Mouse (Mus musculus): ENCODE data around the gene Mylk. TPM values are rescaled to one million over a fixed set of nuclear protein-coding genes. Genes with fewer than 3 reads are reported as not detected.

Gene Mylk
- total and polyA plus RNA-seq, 3 experiments, result 0.04 to 0.10 TPM; not detected in 1

GRCm38 (mm10) chr16:34766193-34766592 is 21.2 kb downstream of the Mylk start:
- DNase-seq (ENCODE audit: extremely low read depth), result no peak
- H3K9ac ChIP-seq (ENCODE audit: insufficient read depth, low read depth), result no peak overlapping the region
- H3K79me2 ChIP-seq (replicated peaks; ENCODE audit: control insufficient read depth, extremely low read depth, insufficient read depth, poor library complexity, severe bottlenecking), result no peaks in the 10 kb centered on the region
- H3K4me1 ChIP-seq (ENCODE audit: control insufficient read depth in 1 of 2, insufficient read depth in 2 of 2), result 0 out of 4 replicates have a peak, but pooled peaks cover 0 to 3% of the 10 kb centered on the region in 2 experiments
- H3K27ac ChIP-seq (ENCODE audit: insufficient read depth, low read depth), result no peak overlapping the region
- no peaks in the 10 kb centered on the region for H3K36me3 ChIP-seq (replicated peaks in 1 of 2; ENCODE audit: control insufficient read depth in 1 of 2, insufficient read depth in 1 of 2, low read length in 1 of 2)
- H3K9me3 ChIP-seq (replicated peaks; ENCODE audit: low read length), result peaks cover 8% of the 10 kb centered on the region
- H3K27me3 ChIP-seq (replicated peaks), result peaks cover 23% of the 10 kb centered on the region
- no peak for TF ChIP-seq RCOR1 (conservative IDR thresholded peaks at IDR 0.05; ENCODE audit: low read depth, low read length)
- TF ChIP-seq BHLHE40 (IDR thresholded peaks at IDR 0.05; ENCODE audit: low read depth, low read length), result no peak
- TF ChIP-seq ZNF384 (IDR thresholded peaks at IDR 0.05; ENCODE audit: low read depth, low read length), result no peak
- no peak for TF ChIP-seq MAZ (IDR thresholded peaks at IDR 0.05; ENCODE audit: low read depth, low read length)
- H3K4me2 ChIP-seq (ENCODE audit: insufficient read depth, low read depth, poor library complexity, severe bottlenecking), result no peak overlapping the region
- H3K4me3 ChIP-seq (replicated peaks in 1 of 3; ENCODE audit: low read depth in 2 of 3, low read length in 2 of 3, poor library complexity in 1 of 3), result no peak overlapping the region
- in situ Hi-C loops (cut with MboI; ENCODE audit: low pct_ligation_motif_present, low pct_unique_long_range_greater_than_20kb, low sequenced_read_pairs) (no loop called here), dilution Hi-C loops (cut with MboI; ENCODE audit: extremely low pct_ligation_motif_present, extremely low pct_unique_long_range_greater_than_20kb, low sequenced_read_pairs) (no loop called here)

DNA sequence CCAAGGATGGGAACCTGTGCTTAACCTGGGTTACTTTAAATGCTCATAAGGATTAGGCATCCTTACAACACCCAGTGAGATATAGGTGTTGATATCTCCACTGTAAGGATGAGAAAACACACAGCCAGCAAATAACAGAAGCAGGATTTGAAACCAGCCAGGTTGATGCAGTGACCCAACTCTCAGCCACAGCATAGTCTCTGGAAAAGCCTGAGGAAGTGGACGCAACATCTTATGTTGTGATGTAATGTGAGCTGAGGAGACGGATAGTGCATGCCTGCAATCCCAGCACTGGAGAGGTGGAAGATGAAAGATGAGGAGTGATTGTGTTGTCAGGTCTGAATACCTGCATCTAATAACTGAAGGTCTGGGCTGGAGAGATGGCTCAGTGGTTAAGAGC is 22.4 kb downstream of the Mylk start:
- in situ Hi-C loops (cut with MboI; ENCODE audit: low pct_ligation_motif_present, low pct_unique_long_range_greater_than_20kb, low sequenced_read_pairs) (no loop called here), dilution Hi-C loops (cut with MboI; ENCODE audit: extremely low pct_ligation_motif_present, extremely low pct_unique_long_range_greater_than_20kb, low sequenced_read_pairs) (no loop called here)
- TF ChIP-seq E2F4 (IDR thresholded peaks at IDR 0.05; ENCODE audit: insufficient replicate concordance, low read depth, low read length) (no peak), ZNF384 (IDR thresholded peaks at IDR 0.05; ENCODE audit: low read depth, low read length) (no peak), RAD21 (IDR thresholded peaks at IDR 0.05; ENCODE audit: low read depth, low read length) (no peak), CHD1 (IDR thresholded peaks at IDR 0.05; ENCODE audit: low read depth, low read length) (no peak)

DNA sequence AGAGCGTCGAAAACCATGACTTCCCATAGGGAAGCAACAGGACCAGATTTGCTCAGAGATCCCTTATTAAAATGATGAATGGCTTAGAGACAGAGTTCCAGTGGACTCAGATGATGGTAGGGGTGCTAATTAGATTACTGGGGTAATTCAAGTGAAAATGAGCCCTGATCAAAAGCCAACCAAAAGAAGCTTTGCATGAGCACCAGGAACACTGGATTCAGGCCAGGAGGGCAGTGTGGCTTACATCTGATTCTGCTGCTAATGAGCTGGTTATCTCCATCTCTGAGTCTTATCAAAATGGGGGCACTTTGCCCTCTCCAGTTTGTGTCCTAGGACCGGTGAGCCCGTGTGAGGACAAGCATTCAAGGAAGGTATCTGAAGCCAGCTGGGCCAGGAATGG is 23.4 kb downstream of the Mylk start:
- no peak overlapping the region for H3K4me3 ChIP-seq (replicated peaks in 1 of 3; ENCODE audit: low read depth in 2 of 3, low read length in 2 of 3, poor library complexity in 1 of 3)
- dilution Hi-C loops (cut with MboI; ENCODE audit: extremely low pct_ligation_motif_present, extremely low pct_unique_long_range_greater_than_20kb, low sequenced_read_pairs), result no loop called here
- in situ Hi-C loops (cut with MboI; ENCODE audit: low pct_ligation_motif_present, low pct_unique_long_range_greater_than_20kb, low sequenced_read_pairs), result no loop called here

More for the DNA sequence above, 22.4 kb downstream of the Mylk start:
- Histone ChIP-seq H3K4me3 (replicated peaks in 1 of 3; ENCODE audit: low read depth in 2 of 3, low read length in 2 of 3, poor library complexity in 1 of 3) (no peak overlapping the region), H3K27me3 (replicated peaks) (peaks cover 24% of the 10 kb centered on the region), H3K27ac (ENCODE audit: insufficient read depth, low read depth) (no peak overlapping the region), H3K36me3 (replicated peaks in 1 of 2; ENCODE audit: control insufficient read depth in 1 of 2, insufficient read depth in 1 of 2, low read length in 1 of 2) (no peaks in the 10 kb centered on the region), H3K9ac (ENCODE audit: insufficient read depth, low read depth) (no peak overlapping the region), H3K9me3 (replicated peaks; ENCODE audit: low read length) (peaks cover 10% of the 10 kb centered on the region), H3K79me2 (replicated peaks; ENCODE audit: control insufficient read depth, extremely low read depth, insufficient read depth, poor library complexity, severe bottlenecking) (no peaks in the 10 kb centered on the region), H3K4me2 (ENCODE audit: insufficient read depth, low read depth, poor library complexity, severe bottlenecking) (no peak overlapping the region), H3K4me1 (ENCODE audit: control insufficient read depth in 1 of 2, insufficient read depth in 2 of 2) (0 out of 4 replicates have a peak, but pooled peaks cover 0 to 3% of the 10 kb centered on the region in 2 experiments)
- no peak for DNase-seq (ENCODE audit: extremely low read depth)

More for the DNA sequence above, 23.4 kb downstream of the Mylk start:
- Histone ChIP-seq H3K9ac (ENCODE audit: insufficient read depth, low read depth) (no peak overlapping the region), H3K79me2 (replicated peaks; ENCODE audit: control insufficient read depth, extremely low read depth, insufficient read depth, poor library complexity, severe bottlenecking) (no peaks in the 10 kb centered on the region), H3K27me3 (replicated peaks) (peaks cover 26% of the 10 kb centered on the region), H3K27ac (ENCODE audit: insufficient read depth, low read depth) (no peak overlapping the region), H3K36me3 (replicated peaks in 1 of 2; ENCODE audit: control insufficient read depth in 1 of 2, insufficient read depth in 1 of 2, low read length in 1 of 2) (no peaks in the 10 kb centered on the region), H3K4me1 (ENCODE audit: control insufficient read depth in 1 of 2, insufficient read depth in 2 of 2) (0 out of 4 replicates have a peak, but pooled peaks cover 0 to 3% of the 10 kb centered on the region in 2 experiments), H3K9me3 (replicated peaks; ENCODE audit: low read length) (peaks cover 10% of the 10 kb centered on the region), H3K4me2 (ENCODE audit: insufficient read depth, low read depth, poor library complexity, severe bottlenecking) (no peak overlapping the region)
- TF ChIP-seq GABPA (IDR thresholded peaks at IDR 0.05; ENCODE audit: insufficient replicate concordance, low read depth, low read length) (no peak), USF2 (conservative IDR thresholded peaks at IDR 0.05; ENCODE audit: low read depth, low read length) (no peak), SMC3 (IDR thresholded peaks at IDR 0.05; ENCODE audit: low read depth, low read length) (no peak), E2F4 (IDR thresholded peaks at IDR 0.05; ENCODE audit: insufficient replicate concordance, low read depth, low read length) (no peak), USF1 (IDR thresholded peaks at IDR 0.05; ENCODE audit: low read depth, low read length) (no peak), POLR2AphosphoS2 (IDR thresholded peaks at IDR 0.05; ENCODE audit: low read depth, low read length) (no peak), NRF1 (IDR thresholded peaks at IDR 0.05; ENCODE audit: low read depth, low read length) (no peak), TBP (conservative IDR thresholded peaks at IDR 0.05; ENCODE audit: low read depth, low read length) (no peak), KAT2A (IDR thresholded peaks at IDR 0.05; ENCODE audit: insufficient replicate concordance, low read length) (no peak), ELF1 (IDR thresholded peaks at IDR 0.05; ENCODE audit: low read depth, low read length) (no peak), RCOR1 (conservative IDR thresholded peaks at IDR 0.05; ENCODE audit: low read depth, low read length) (no peak), EP300 (IDR thresholded peaks at IDR 0.05; ENCODE audit: low read length) (no peak), ZMIZ1 (IDR thresholded peaks at IDR 0.05; ENCODE audit: low read depth, low read length) (no peak), NELFE (IDR thresholded peaks at IDR 0.05; ENCODE audit: low read depth, low read length) (no peak), CTCF (conservative IDR thresholded peaks at IDR 0.05 in 1 of 2, IDR thresholded peaks at IDR 0.05 in 1 of 2; ENCODE audit: low read depth in 2 of 2, low read length in 2 of 2) (no peak), BHLHE40 (IDR thresholded peaks at IDR 0.05; ENCODE audit: low read depth, low read length) (no peak), CHD1 (IDR thresholded peaks at IDR 0.05; ENCODE audit: low read depth, low read length) (no peak), JUND (conservative IDR thresholded peaks at IDR 0.05; ENCODE audit: low read depth, low read length) (no peak)
- no peak for DNase-seq (ENCODE audit: extremely low read depth)

All from CH12.LX (cell line).